Mouse (Mus musculus) embryonic facial prominence, embryonic 14.5 days (tissue): ENCODE results near the gene Cspg4. TPM values are rescaled to one million over a fixed set of nuclear protein-coding genes. Genes with fewer than 3 reads are reported as not detected.

Source experiments
- ATAC-seq: fragments of 200-750 bp; cut with Nextera tagmentation; 2 replicates; pipeline ENCODE4 v1.8.0; 2017; ENCODE audit warnings: low read depth, moderate number of reproducible peaks, moderate TSS enrichment
- DNase-seq: peaks from one replicate; pipeline ENCODE4 v3.0.0-alpha.2; 2015; ENCODE audit warnings: low spot score
- H3K27ac ChIP-seq: fragments of 300-500 bp; sonication (generic); replicated peaks from 2 replicates; pipeline ENCODE4 v1.5.1; 2014; ENCODE audit warnings: low read depth, mild to moderate bottlenecking, low read length, moderate library complexity
- H3K27me3 ChIP-seq: fragments of 300-500 bp; sonication (generic); replicated peaks from 2 replicates; pipeline ENCODE4 v1.6.1; 2014; ENCODE audit warnings: low read length; ENCODE audit not compliant: control insufficient read depth, insufficient read depth
- H3K36me3 ChIP-seq: fragments of 300-500 bp; sonication (generic); 2 replicates; pipeline ENCODE4 v1.6.1; 2014; ENCODE audit warnings: low read length, mixed read lengths; ENCODE audit not compliant: control insufficient read depth, insufficient read depth
- H3K4me1 ChIP-seq: fragments of 300-500 bp; sonication (generic); 2 replicates; pipeline ENCODE4 v1.6.1; 2014; ENCODE audit warnings: antibody characterized with exemption, low read length; ENCODE audit not compliant: control insufficient read depth, insufficient read depth
- H3K4me2 ChIP-seq: fragments of 300-500 bp; sonication (generic); 2 replicates; pipeline ENCODE4 v1.6.1; 2014; ENCODE audit warnings: low read depth, mild to moderate bottlenecking, low read length, moderate library complexity, mixed read lengths
- H3K4me3 ChIP-seq: fragments of 300-500 bp; sonication (generic); 2 replicates; pipeline ENCODE4 v1.5.1; 2014; ENCODE audit warnings: low read depth, mild to moderate bottlenecking, low read length
- H3K9ac ChIP-seq: fragments of 300-500 bp; sonication (generic); 2 replicates; pipeline ENCODE4 v1.6.1; 2014; ENCODE audit warnings: low read depth, mild to moderate bottlenecking, low read length, moderate library complexity, mixed read lengths
- H3K9me3 ChIP-seq: fragments of 300-500 bp; sonication (generic); 2 replicates; pipeline ENCODE4 v1.6.1; 2016; ENCODE audit warnings: low read length; ENCODE audit not compliant: control insufficient read depth
- WGBS: fragments of 180-500 bp; shearing (Covaris S2); extraction: QIAGEN DNeasy Blood & Tissue Kit; methylation state at CpG from one replicate; pipeline ENCODE4 v1.1.7; 2014; 5-methylcytosine and 5-hydroxymethylcytosine counted together
- polyA plus RNA-seq: library from polyadenylated mRNA; unstranded; fragments of >200 nt; fragmentation: Nextera tagmentation; extraction: Ambion mirVana; gene quantifications from 2 replicates; pipeline ENCODE4 v1.2.1, GENCODE M21; 2014

The Cspg4 gene
- polyA plus RNA-seq, 1 experiment from 2014 or later = 34.8 TPM

DNA sequence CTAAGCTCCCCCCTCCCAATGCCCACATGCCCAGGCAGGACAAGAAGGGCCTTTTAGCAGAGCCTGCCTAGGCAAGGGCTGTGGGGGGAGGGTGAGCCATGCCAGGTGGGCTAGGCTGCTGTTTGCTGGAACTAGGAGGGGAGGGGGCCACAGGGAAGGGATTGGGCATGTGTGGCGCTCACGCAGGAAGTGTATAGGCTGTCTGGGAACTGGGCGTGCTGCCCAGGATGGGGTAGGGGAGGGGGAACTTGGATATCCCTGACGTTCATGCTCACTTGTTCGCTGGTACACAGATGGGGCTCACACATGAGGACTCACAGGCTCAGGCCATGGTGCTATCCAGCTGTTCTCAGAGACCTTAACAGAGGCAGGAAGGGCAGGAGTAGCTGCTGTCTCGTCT is 3.5 kb downstream of the Cspg4 start:
- Histone ChIP-seq H3K9ac (peak overlapping the region; percentile 46), H3K4me3 (peak overlapping the region; percentile 10; the same call in 1 of the 2 replicates), H3K27ac (peak overlapping the region; percentile 73), H3K9me3 (no peaks in the 10 kb centered on the region), H3K4me2 (peak overlapping the region; percentile 71), H3K27me3 (no peaks in the 10 kb centered on the region), H3K4me1 (peaks cover 82% of the 10 kb centered on the region), H3K36me3 (no peaks in the 10 kb centered on the region)
- peak; percentile 96 for DNase-seq
- 3% methylated on average over 5 of the region's 6 CpGs for WGBS
- ATAC-seq = peak; percentile 88

DNA sequence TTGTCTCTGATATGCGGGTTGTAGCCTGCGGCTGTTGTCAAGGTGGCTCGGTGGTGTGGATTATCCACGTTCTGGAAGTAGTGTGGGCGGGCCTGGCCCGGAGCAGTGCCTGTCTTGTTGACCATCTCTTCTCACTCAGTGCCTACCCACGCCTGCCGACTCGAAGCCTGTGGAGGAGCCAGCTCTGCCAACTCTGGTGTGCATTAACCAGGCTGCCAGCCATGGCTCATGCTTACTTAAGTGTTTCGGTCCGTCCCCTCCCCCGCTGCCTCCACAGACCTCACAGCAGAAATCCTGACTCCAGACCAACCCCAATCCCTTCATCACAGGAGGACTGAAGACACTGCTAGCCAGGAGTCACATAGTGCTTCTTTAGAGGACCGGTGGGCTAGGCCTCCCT is 4.7 kb downstream of the Cspg4 start:
- H3K27ac ChIP-seq = no peak overlapping the region

DNA sequence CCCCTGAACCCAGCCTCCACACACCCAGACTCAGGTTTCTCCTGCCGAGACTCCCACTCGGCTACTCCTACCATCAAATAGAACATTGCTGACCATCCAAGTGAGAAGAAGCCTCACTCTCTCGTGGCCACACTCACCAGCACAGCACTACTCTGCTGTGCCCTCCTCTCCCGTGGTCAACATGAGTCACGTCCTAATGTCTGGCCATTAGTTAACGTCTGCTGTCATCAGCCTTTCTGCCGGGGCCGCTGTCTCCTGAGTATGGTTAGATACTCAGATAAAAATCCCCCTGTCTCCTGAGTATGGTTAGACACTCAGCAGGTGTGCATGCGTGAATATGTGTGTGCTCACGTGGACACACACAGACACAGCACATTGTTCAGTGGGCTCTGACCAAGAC is 5.9 kb downstream of the Cspg4 start:
- Histone ChIP-seq H3K36me3 (no peaks in the 10 kb centered on the region), H3K9ac (no peak overlapping the region), H3K27ac (peak overlapping the region; percentile 39; the same call in 1 of the 2 replicates), H3K4me3 (no peak overlapping the region), H3K9me3 (no peaks in the 10 kb centered on the region), H3K27me3 (no peaks in the 10 kb centered on the region), H3K4me1 (peaks cover 65% of the 10 kb centered on the region), H3K4me2 (no peak overlapping the region)
- ATAC-seq (no peak), DNase-seq (no peak)
- 62% methylated on average over 10 of the region's 10 CpGs for WGBS

More for the DNA sequence above, 4.7 kb downstream of the Cspg4 start:
- no peak overlapping the region for H3K4me3 ChIP-seq
- H3K27me3 ChIP-seq = no peaks in the 10 kb centered on the region
- H3K4me2 ChIP-seq = no peak overlapping the region
- no peaks in the 10 kb centered on the region for H3K9me3 ChIP-seq
- H3K9ac ChIP-seq = no peak overlapping the region
- ATAC-seq (no peak), DNase-seq (peak; percentile 34)
- H3K36me3 ChIP-seq = no peaks in the 10 kb centered on the region
- whole genome bisulfite sequencing = 64% methylated on average over 13 of the region's 13 CpGs
- peaks cover 70% of the 10 kb centered on the region for H3K4me1 ChIP-seq

DNA sequence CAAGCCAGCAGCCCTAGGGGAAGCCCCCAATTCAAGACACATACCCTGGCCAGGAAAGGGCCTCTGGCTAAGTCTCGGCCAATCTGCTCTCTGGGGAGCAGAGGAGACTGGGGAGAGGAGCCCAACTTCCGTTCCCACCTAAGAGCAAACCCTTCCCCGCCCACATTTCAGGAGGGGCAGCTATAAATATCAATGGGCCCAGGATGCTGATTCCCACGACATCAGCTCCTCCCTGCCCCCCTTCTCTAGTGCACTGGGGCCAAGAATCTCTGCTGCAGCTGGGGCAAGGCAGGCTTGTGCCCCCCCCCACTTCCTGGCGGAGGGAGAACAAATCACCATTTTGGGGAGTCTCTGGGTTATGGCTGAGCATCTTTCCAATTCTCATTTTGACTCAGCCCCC is 6.4 kb downstream of the Cspg4 start:
- no peak overlapping the region for H3K4me3 ChIP-seq
- no peak overlapping the region for H3K4me2 ChIP-seq
- peak overlapping the region; percentile 39 for H3K27ac ChIP-seq
- DNase-seq (no peak), ATAC-seq (no peak)
- no peak overlapping the region for H3K9ac ChIP-seq
- H3K9me3 ChIP-seq = no peaks in the 10 kb centered on the region
- no peaks in the 10 kb centered on the region for H3K27me3 ChIP-seq
- no peaks in the 10 kb centered on the region for H3K36me3 ChIP-seq
- peaks cover 62% of the 10 kb centered on the region for H3K4me1 ChIP-seq
- WGBS = 30% methylated on average over 5 of the region's 5 CpGs

DNA sequence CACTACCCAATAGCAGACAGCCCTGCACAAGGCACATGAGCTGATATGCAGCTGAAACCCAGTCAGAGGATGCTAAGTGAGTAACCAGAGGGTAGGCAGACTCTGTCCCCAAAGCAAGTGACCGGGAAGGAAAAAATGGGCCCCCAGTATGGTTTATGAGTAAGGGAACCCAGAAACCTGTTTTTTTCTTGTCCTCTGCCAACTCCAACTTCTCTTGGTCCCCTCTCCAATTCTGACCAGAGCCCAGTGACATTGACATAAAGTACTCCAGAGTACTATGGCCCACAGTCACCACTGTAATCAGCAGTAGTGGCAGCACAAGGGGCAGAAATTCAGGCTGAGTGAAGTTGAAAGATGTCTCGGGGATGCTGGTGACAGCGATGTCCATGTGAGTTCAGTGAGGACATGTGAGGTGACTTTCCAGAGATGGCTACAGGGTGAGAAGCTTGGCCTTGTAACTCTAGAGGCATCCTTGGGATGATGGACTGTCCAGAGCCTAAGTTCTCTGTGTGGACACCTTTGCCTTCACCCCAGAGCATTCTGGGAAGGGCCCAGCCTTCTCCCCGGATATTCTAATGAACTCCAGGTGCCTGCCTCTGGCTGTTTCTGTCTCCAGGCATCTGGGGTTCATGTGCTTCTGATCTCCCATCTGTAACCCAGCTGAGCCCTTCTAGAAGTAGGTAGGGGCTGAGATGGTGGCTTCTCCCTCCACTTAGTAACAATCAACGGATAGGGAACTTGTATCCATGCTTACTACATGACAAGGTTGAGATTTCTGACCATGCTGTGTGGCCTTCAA is 7.5 kb downstream of the Cspg4 start:
- no peaks in the 10 kb centered on the region for H3K36me3 ChIP-seq
- ATAC-seq (no peak), DNase-seq (no peak)
- H3K4me2 ChIP-seq = no peak overlapping the region
- H3K4me1 ChIP-seq = peaks cover 56% of the 10 kb centered on the region
- no peak overlapping the region for H3K4me3 ChIP-seq
- peak overlapping the region; percentile 39 for H3K27ac ChIP-seq
- H3K27me3 ChIP-seq = no peaks in the 10 kb centered on the region
- H3K9me3 ChIP-seq = no peaks in the 10 kb centered on the region
- 74% methylated on average over 5 of the region's 5 CpGs for WGBS
- H3K9ac ChIP-seq = no peak overlapping the region

DNA sequence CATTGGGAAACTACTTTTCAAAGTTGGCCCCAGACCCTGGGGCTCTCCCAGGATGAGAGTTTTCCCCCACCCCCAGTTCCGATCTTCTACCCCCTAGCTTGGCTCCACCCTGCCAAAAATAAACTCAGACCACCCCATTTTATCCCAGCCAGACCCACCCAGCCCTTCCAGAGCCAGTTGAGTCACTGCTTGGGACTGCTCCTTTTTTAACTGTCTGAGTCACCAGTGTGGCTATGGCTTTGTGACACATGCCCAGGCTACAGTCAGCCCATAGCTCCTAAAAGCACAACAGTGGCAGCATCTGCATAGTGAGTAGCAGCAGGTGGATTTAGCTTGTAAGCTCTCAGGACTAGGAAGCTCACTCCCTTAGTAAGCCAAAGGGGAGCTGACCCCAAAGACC is 8.3 kb downstream of the Cspg4 start:
- ATAC-seq (no peak), DNase-seq (no peak)
- Histone ChIP-seq H3K27ac (no peak overlapping the region), H3K36me3 (no peaks in the 10 kb centered on the region), H3K4me1 (peaks cover 48% of the 10 kb centered on the region), H3K4me3 (no peak overlapping the region), H3K9ac (no peak overlapping the region), H3K27me3 (no peaks in the 10 kb centered on the region), H3K4me2 (no peak overlapping the region), H3K9me3 (no peaks in the 10 kb centered on the region)
- 61% methylated on average over 1 of the region's 1 CpGs for WGBS

DNA sequence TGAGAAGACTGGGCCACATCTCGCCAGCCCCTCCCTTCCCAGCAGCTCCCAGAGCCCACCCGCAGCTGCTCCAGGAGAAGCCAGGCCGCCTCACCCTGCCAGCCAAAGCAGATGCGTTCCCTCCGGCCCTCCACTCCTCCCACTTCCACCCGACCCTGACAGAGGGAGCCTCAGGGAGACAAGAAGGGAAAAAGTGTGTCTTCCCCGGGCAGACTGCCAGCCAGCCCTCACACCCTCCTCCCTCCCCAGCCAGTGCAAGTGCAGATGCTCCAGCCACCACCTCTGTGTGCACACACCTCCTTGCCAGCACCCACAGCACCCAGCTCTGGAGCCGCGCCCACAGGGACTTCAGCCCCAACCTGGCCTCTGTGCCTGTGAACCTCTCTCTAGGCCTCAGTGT is 12.0 kb downstream of the Cspg4 start:
- no peaks in the 10 kb centered on the region for H3K27me3 ChIP-seq
- peak; percentile 23 for ATAC-seq
- no peaks in the 10 kb centered on the region for H3K9me3 ChIP-seq
- no peaks in the 10 kb centered on the region for H3K36me3 ChIP-seq
- peaks cover 13% of the 10 kb centered on the region for H3K4me1 ChIP-seq
- peak overlapping the region; percentile 22; the same call in 1 of the 2 replicates for H3K27ac ChIP-seq
- H3K4me3 ChIP-seq = no peak overlapping the region
- 32% methylated on average over 9 of the region's 9 CpGs for WGBS
- DNase-seq = peak; percentile 77
- no peak overlapping the region for H3K4me2 ChIP-seq
- no peak overlapping the region; the same call in 1 of the 2 replicates for H3K9ac ChIP-seq

DNA sequence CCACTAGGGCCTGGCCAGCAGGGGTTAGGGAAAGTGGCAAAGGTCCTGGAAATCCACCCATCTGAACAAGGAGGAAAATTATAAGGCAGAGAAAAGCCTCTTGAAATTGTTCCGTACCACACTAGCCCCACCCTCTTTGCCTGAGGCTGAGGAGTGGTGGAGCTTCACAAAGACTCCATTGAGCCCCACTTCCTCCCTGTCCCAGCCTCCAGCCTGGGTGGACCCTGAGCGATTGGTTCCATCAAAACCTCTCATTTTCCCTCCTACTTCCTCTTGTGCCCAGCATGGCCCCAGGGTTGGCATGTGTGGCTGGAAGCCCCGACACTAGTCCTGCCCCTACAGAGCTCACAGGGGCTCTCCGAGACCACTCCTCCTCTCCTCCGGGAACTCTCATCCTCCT is 12.5 kb downstream of the Cspg4 start:
- no peak overlapping the region for H3K4me2 ChIP-seq

DNA sequence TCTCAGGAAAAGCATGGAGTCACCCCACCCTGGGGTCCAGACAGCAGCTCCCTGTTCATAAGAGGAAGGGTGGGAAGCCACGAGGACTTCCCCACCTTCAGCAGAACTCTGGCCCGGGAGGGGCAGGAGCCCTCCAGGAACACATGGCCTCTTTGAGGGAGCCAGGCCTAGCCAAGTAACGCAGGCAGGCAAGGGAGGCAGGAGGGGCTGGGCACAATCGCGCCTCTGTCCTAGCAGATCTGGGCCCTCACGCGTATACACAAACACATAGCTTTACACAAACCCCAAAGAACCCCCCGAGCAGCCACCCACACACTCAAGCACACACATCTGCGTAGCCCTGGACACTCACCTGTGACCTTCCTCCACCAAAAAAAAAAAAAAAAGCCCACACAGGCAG is 16.0 kb downstream of the Cspg4 start:
- no peaks in the 10 kb centered on the region for H3K9me3 ChIP-seq
- no peaks in the 10 kb centered on the region for H3K27me3 ChIP-seq
- WGBS = 40% methylated on average over 9 of the region's 9 CpGs
- H3K4me3 ChIP-seq = no peak overlapping the region
- DNase-seq (peak; percentile 67), ATAC-seq (peak; percentile 45)
- no peak overlapping the region for H3K4me2 ChIP-seq
- H3K9ac ChIP-seq = 0 out of 2 replicates have a peak overlapping the region, but pooled peaks have one; percentile 27
- H3K27ac ChIP-seq = peak overlapping the region; percentile 76
- H3K36me3 ChIP-seq = peaks cover 19% of the 10 kb centered on the region; the same call in 1 of the 2 replicates
- peaks cover 9% of the 10 kb centered on the region; the same call in 1 of the 2 replicates for H3K4me1 ChIP-seq

More for the DNA sequence above, 12.5 kb downstream of the Cspg4 start:
- H3K27me3 ChIP-seq = no peaks in the 10 kb centered on the region
- WGBS = 57% methylated on average over 5 of the region's 5 CpGs
- H3K9me3 ChIP-seq = no peaks in the 10 kb centered on the region
- 0 out of 2 replicates have a peak overlapping the region, but pooled peaks have one; percentile 22 for H3K27ac ChIP-seq
- ATAC-seq = no peak; the same call in 1 of the 2 replicates
- peaks cover 10% of the 10 kb centered on the region for H3K4me1 ChIP-seq
- peak; percentile 53 for DNase-seq
- H3K36me3 ChIP-seq = no peaks in the 10 kb centered on the region
- H3K9ac ChIP-seq = no peak overlapping the region
- no peak overlapping the region for H3K4me3 ChIP-seq
